Mouse (Mus musculus): ENCODE data around the gene Olfr159. TPM values are rescaled to one million over a fixed set of nuclear protein-coding genes. Genes with fewer than 3 reads are reported as not detected.

The Olfr159 gene
- total and polyA plus RNA-seq, 2 experiments from 2014 or later, result not detected

DNA sequence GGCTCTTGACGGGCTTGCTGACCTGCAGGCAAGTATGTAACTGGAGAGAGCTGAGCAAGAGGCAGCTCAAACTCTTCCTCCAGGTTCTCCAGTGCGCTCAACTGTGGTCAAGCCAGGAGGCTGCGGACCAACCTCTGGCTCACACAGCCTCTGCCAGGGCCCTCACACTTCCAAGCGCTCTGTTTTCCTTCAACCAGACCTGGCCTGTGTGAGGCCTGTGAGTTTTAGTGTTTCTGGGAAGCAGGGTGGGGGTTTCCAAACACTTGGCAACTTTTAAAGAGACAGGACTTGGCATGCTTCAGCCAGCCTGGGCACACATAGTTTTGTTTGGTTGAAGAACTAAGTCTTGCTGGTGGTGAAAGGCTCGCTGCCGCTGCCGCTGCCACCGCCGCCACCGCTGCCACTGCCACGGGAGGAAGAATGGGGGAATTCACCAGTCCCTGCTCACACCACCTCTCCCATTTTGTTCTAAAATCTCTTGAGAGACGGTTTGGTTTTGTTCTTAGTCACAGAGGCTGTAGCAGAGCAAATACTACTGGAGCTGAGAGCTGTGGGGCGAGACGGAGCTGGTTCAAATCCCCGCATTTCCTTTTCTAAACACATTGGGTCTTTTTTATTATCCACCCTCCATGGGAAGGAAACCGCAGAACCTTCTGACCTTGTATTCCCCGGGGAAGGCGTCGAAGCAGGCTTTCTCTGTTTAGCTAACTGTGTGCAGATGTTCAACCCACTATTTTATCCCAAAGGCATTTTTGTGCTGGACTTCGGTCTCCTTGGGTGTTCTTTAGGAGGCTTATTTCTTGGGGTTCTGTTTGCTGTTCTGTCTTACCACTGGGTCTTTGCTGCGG is 11.0 kb downstream of the Olfr159 start:
- 66% methylated on average over 21 of the region's 21 CpGs for WGBS
- Histone ChIP-seq H3K27me3 (ENCODE audit: control insufficient read depth, insufficient read depth, low read length) (no peaks in the 10 kb centered on the region), H3K9ac (replicated peaks; ENCODE audit: low read depth, low read length) (no peak overlapping the region)

DNA sequence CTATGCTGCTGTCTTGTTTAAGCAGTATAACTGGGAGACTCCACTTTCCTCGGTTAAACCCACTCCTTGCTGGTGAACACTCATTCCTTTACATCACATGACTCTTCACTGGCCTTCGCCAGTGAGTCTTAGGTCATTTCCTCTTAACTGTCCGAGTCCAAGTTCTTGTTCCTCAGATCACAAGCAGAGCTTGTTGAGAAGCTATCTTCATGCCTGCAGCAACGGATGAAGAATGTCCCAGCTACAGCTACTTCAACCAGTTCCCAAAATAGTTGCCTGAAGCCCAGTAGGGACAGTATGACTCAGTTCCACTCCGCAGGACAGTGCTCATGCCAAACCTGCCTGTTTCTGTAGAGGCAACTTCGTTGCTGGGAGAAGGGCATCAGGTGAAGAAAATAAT is 13.6 kb downstream of the Olfr159 start:
- no peaks in the 10 kb centered on the region for H3K9me3 ChIP-seq (replicated peaks; ENCODE audit: control insufficient read depth, low read length)
- H3K4me1 ChIP-seq (ENCODE audit: control insufficient read depth, insufficient read depth), result peaks cover 3% of the 10 kb centered on the region; the same call in 1 of the 2 replicates
- no peaks in the 10 kb centered on the region for H3K27me3 ChIP-seq (ENCODE audit: control insufficient read depth, insufficient read depth, low read length)
- ATAC-seq (ENCODE audit: insufficient read depth, low read depth) (peak; percentile 71), DNase-seq (ENCODE audit: low spot score) (peak; percentile 68)
- no peak overlapping the region for H3K9ac ChIP-seq (replicated peaks; ENCODE audit: low read depth, low read length)
- no peak overlapping the region for H3K4me3 ChIP-seq (ENCODE audit: low read depth, low read length)
- H3K4me2 ChIP-seq (ENCODE audit: low read depth, low read length), result no peak overlapping the region
- 5% methylated on average over 6 of the region's 6 CpGs for WGBS
- H3K36me3 ChIP-seq (replicated peaks; ENCODE audit: control insufficient read depth, insufficient read depth, low read length), result no peaks in the 10 kb centered on the region
- H3K27ac ChIP-seq (ENCODE audit: low read depth), result peak overlapping the region; percentile 65
- TF ChIP-seq EP300 (IDR thresholded peaks at IDR 0.05; ENCODE audit: low read depth) (no peak), CTCF (IDR thresholded peaks at IDR 0.05; ENCODE audit: low read depth) (no peak)

More for the DNA sequence above, 11.0 kb downstream of the Olfr159 start:
- Histone ChIP-seq H3K9me3 (replicated peaks; ENCODE audit: control insufficient read depth, low read length) (no peaks in the 10 kb centered on the region), H3K4me1 (ENCODE audit: control insufficient read depth, insufficient read depth) (peaks cover 3% of the 10 kb centered on the region; the same call in 1 of the 2 replicates), H3K36me3 (replicated peaks; ENCODE audit: control insufficient read depth, insufficient read depth, low read length) (no peaks in the 10 kb centered on the region), H3K27ac (ENCODE audit: low read depth) (0 out of 2 replicates have a peak overlapping the region, but pooled peaks have one; percentile 7), H3K4me2 (ENCODE audit: low read depth, low read length) (no peak overlapping the region), H3K4me3 (ENCODE audit: low read depth, low read length) (no peak overlapping the region)
- DNase-seq (ENCODE audit: low spot score), result no peak
- peak; percentile 40; the same call in 1 of the 2 replicates for ATAC-seq (ENCODE audit: insufficient read depth, low read depth)
- no peak for TF ChIP-seq CTCF (IDR thresholded peaks at IDR 0.05; ENCODE audit: low read depth)
- no peak for TF ChIP-seq EP300 (IDR thresholded peaks at IDR 0.05; ENCODE audit: low read depth)

DNA sequence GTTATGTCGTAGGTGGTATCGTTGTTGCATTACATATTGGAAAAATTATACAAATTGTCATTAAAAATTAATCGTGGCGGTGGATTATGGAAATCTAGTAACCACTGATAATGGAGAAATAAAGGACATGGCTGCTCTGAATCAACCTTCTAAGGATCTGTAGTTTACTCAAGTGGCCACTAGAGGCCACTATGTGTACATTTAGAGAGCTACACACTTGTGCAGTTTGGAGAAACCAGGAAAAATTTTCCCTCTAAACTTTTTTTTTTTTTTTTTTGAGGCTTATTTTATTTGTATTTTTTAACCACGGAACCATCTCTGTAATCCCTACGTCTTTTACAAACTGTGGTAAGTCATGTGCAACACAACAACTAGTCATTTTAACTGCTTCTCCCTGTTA is 25.6 kb downstream of the Olfr159 start:
- ATAC-seq (ENCODE audit: insufficient read depth, low read depth) (no peak), DNase-seq (ENCODE audit: low spot score) (peak; percentile 55)
- Histone ChIP-seq H3K27ac (ENCODE audit: low read depth) (no peak overlapping the region), H3K9me3 (replicated peaks; ENCODE audit: control insufficient read depth, low read length) (no peaks in the 10 kb centered on the region), H3K27me3 (ENCODE audit: control insufficient read depth, insufficient read depth, low read length) (no peaks in the 10 kb centered on the region), H3K4me3 (ENCODE audit: low read depth, low read length) (no peak overlapping the region), H3K4me2 (ENCODE audit: low read depth, low read length) (no peak overlapping the region), H3K9ac (replicated peaks; ENCODE audit: low read depth, low read length) (no peak overlapping the region), H3K36me3 (replicated peaks; ENCODE audit: control insufficient read depth, insufficient read depth, low read length) (no peaks in the 10 kb centered on the region), H3K4me1 (ENCODE audit: control insufficient read depth, insufficient read depth) (no peaks in the 10 kb centered on the region)
- 7% methylated on average over 6 of the region's 6 CpGs for WGBS
- TF ChIP-seq EP300 (IDR thresholded peaks at IDR 0.05; ENCODE audit: low read depth), result no peak
- TF ChIP-seq CTCF (IDR thresholded peaks at IDR 0.05; ENCODE audit: low read depth), result peak; percentile 62

DNA sequence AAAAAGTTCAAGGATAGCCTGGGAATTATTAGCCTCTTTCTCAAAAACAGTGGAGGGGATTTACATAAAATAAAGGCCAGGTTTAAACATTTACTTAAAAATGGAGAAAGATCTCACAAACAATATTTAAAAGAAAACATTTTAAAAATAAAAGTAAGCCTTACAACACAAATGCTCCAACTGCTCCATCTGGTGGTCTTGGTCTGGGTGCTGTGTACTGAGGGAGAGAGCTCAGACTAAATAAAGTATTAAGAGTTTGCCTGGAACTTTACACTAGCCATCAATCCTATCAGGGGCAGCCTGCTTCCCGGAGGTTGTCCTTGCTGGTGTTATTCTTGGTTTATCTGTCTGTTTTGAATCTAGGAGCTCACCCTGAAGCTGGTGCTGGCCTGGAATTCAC is 27.7 kb downstream of the Olfr159 start:
- H3K9ac ChIP-seq (replicated peaks; ENCODE audit: low read depth, low read length), result no peak overlapping the region
- TF ChIP-seq CTCF (IDR thresholded peaks at IDR 0.05; ENCODE audit: low read depth) (peak; percentile 49), EP300 (IDR thresholded peaks at IDR 0.05; ENCODE audit: low read depth) (no peak)
- no peaks in the 10 kb centered on the region for H3K4me1 ChIP-seq (ENCODE audit: control insufficient read depth, insufficient read depth)
- no peak overlapping the region for H3K27ac ChIP-seq (ENCODE audit: low read depth)
- no peak overlapping the region for H3K4me2 ChIP-seq (ENCODE audit: low read depth, low read length)
- no peaks in the 10 kb centered on the region for H3K36me3 ChIP-seq (replicated peaks; ENCODE audit: control insufficient read depth, insufficient read depth, low read length)
- 3% methylated on average over 1 of the region's 1 CpGs for WGBS
- DNase-seq (ENCODE audit: low spot score) (no peak), ATAC-seq (ENCODE audit: insufficient read depth, low read depth) (no peak)
- H3K9me3 ChIP-seq (replicated peaks; ENCODE audit: control insufficient read depth, low read length), result no peaks in the 10 kb centered on the region
- no peaks in the 10 kb centered on the region for H3K27me3 ChIP-seq (ENCODE audit: control insufficient read depth, insufficient read depth, low read length)
- H3K4me3 ChIP-seq (ENCODE audit: low read depth, low read length), result no peak overlapping the region

DNA sequence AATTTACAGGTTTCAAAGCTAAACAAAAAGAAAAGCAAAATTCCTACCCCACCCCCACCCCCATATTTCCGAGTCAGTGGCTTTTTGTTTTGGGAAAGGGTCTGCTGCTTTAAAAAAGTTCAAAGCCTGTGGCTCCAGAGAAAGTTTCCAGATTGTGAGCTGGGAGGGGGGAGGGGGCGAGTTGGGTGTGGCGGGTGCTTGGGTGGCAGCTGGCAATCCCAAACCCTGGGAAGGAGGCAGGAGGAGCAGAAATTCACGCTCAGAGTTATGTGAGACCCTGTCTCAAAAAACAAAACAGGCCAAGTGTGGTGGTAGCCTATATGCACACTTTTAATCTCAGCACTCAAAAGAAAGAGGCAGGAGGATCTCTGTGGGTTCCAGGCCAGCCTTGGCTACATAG is 28.2 kb downstream of the Olfr159 start:
- no peak for DNase-seq (ENCODE audit: low spot score)
- H3K27ac ChIP-seq (ENCODE audit: low read depth), result no peak overlapping the region

More for the DNA sequence above, 28.2 kb downstream of the Olfr159 start:
- WGBS, result 36% methylated on average over 4 of the region's 4 CpGs
- no peak overlapping the region for H3K4me3 ChIP-seq (ENCODE audit: low read depth, low read length)
- no peaks in the 10 kb centered on the region for H3K4me1 ChIP-seq (ENCODE audit: control insufficient read depth, insufficient read depth)
- H3K9me3 ChIP-seq (replicated peaks; ENCODE audit: control insufficient read depth, low read length), result no peaks in the 10 kb centered on the region
- TF ChIP-seq CTCF (IDR thresholded peaks at IDR 0.05; ENCODE audit: low read depth), result no peak
- no peak for TF ChIP-seq EP300 (IDR thresholded peaks at IDR 0.05; ENCODE audit: low read depth)
- no peaks in the 10 kb centered on the region for H3K27me3 ChIP-seq (ENCODE audit: control insufficient read depth, insufficient read depth, low read length)
- no peak for ATAC-seq (ENCODE audit: insufficient read depth, low read depth)
- no peaks in the 10 kb centered on the region for H3K36me3 ChIP-seq (replicated peaks; ENCODE audit: control insufficient read depth, insufficient read depth, low read length)
- H3K4me2 ChIP-seq (ENCODE audit: low read depth, low read length), result no peak overlapping the region
- no peak overlapping the region for H3K9ac ChIP-seq (replicated peaks; ENCODE audit: low read depth, low read length)
